Mouse (Mus musculus) CD4-positive, CD25-positive, alpha-beta regulatory T cell, adult 4 months (primary cell): ENCODE results near the gene Rab13. TPM values are rescaled to one million over a fixed set of nuclear protein-coding genes. Genes with fewer than 3 reads are reported as not detected.
"Not testable (repeated sequence)": the region's sequence is repeated elsewhere in the genome, so short reads cannot be mapped to it uniquely, and the experiment has no call there.

Source experiments
- ATAC-seq: one replicate; pipeline ENCODE4 v1.8.0; 2017
- polyA plus RNA-seq, 2 experiments: library from polyadenylated mRNA; unstranded; fragments of 100-300 nt; shearing (Covaris generic); gene quantifications; one replicate each; pipeline ENCODE4 v1.2.1; 2017

Rab13 gene
- polyA plus RNA-seq, 2 experiments from 2014 or later: 0.58 TPM; not detected in 1

DNA sequence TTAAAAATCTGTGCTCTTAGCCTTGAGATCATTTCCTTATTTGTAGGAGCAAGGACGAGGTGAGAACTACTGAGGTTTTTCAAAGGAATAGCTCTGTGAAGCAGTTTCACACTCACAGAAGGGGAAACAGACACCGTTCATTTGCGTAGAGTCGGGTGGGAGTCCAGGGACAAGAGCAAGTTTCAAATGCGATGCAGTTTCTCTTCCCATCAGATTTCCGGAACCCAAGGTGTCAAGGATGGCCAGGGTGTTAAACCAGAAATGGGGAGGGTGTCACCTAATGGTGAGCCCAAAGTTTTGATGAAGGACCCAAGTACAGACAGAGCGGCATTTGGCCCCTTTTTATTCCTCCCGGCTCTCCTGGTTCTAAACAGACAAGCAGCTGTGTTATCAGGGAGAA, 17.6 kb downstream of the Rab13 start:
- no peak for ATAC-seq

DNA sequence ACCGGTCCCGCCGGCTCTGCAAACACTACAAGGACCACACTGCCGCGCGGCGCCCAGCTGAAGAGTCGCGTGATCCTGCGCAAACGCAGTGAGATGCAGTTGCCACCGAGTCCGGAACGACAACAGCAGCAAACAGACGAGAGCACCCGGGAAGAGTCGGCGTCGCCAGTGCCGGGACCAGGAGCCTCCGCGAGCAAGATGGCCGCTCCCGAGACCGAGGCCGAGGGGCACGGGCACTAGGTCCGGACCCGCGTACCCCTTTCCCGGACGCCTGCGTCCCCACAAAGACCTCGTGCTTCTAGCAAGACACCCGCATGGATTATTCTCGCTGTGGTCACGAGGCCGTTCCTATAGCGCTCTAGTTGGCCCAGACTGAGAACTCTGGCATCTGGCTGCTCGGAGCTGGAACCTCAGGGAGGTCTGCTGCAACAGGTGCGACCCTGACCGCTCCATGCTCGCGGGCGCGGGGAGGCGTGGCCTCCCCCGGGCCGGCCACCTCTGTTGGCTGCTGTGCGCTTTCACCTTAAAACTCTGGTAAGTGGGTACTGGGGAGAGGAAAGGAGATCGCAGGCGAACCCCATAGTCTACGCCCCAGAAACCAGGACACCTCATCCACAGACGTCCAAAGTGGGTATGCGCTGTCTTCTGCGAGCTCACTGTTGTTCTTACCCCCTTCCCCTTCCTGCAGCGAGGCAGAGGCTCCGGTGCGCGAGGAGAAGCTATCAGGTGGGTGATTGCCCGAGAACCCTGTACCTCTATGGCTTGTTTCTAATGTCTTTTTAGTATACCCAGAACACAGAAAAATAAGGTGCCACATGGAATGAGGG, 18.2 kb downstream of the Rab13 start, which contains the start of gene Jtb:
Gene Jtb, plus strand, starts transcription at position 91 of the 827 bp plus-strand sequence.
- peak; percentile 98 for ATAC-seq

DNA sequence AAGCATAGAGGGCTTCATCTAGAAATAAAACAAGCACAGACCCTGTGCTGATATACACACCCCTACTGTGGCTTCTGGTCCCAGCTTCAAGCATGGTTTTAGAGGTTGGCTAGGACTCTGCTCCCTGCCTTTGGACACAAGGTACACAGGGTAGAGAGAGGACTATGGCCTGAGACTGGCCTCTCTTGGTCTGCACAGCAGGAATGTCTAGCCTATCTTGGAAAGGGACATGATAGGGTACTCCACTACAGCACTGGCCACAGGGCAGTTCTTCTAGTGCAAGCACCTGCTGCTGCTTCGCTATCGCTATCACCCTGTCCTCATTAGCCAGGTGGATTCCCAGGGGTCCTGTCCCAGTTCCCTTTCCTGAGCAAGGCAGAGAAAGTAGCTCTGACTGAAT, 27.8 kb downstream of the Rab13 start:
- no peak for ATAC-seq

DNA sequence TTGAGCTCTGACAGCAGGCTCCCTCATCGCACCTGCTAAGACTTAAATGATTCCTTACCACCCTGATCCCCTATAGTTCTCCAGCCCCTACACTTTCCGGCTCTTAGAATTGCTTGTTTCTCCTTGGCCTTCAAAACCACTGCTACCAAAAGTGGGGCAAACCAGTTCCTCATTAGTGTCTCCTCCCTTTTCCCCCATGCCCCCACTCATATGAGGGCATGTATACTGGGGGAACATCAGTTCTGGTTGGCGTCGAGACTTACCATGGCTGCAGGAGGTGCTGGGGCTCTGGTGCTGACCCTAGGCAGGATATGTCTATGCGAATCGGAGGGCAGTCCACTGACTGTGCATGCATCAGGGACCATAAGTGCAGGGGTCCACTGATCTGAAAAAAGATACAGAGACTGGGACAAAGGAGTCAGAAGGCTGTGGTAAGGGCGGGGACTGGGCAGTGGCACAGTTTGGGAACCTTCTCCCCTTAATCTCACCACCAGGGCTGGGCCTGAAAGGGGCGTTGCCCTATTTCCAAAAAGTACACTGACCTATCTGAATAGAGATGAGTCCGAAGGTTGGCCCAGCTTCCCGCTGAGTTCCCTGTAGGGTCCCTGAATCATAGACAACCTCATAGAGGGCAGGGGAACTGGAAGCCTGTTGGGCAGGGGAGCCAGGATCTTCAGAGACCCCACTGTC, 28.3 kb downstream of the Rab13 start:
- no peak for ATAC-seq

DNA sequence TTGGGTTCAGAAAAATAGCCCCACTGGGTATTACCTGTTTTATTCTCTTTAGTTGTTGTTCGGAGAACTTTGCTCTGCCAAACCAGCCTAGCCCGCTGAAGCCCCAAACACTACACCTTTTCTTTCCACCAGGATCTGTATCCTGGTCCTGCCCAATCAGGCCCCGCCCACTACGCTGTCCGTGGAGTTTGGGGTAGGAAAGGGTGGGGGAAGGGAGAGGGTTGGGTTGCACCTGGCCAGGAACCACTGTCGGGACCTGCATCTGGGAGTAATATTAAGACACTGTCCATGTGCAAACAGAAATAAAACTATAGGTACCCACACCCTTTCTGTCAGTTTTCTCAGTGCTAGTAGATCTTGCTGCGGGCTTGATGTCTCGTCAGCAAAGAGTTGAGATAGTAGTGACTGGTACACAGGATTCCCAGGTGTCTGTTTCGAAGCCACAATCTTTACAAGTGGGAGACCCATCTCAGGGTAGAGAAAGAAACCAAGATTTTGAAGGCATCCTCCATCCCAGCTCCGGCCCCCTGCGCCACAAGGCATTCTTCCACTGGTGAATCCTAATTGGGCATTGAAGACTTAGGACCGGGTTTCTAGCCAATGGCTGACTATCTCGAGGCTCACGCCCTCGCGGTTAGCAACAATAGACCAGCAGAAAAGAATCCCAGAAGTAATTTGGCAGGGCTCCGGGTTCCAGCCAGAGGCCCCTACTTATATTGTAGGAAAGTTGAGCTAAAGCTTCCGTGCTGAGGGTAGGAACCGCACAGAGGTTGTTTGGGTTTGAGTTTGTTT, 29.7 kb downstream of the Rab13 start, which contains the start of gene Creb3l4:
Gene Creb3l4, minus strand, starts transcription at position 529 of the 792 bp plus-strand sequence.
- ATAC-seq: no peak

DNA sequence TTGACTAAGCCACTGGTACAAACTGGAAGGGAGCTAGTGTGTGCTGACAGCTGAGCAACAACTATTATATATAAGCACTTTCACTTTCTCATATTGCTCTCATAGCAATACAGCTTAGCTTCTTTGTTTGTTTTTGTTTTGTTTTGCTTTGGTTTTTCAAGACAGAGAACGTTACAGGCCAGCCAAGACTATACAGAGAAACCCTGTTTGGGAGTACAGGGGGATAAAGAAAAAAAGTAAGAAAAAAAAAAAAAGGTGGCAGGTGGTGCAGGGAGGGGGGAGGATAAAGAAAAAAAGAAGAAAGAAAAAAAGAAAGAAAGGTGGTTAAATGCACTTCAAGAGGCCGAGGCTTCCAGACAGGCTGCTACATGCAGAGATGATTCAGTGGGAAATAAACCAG, 31.9 kb downstream of the Rab13 start:
- ATAC-seq: peak; percentile 62

DNA sequence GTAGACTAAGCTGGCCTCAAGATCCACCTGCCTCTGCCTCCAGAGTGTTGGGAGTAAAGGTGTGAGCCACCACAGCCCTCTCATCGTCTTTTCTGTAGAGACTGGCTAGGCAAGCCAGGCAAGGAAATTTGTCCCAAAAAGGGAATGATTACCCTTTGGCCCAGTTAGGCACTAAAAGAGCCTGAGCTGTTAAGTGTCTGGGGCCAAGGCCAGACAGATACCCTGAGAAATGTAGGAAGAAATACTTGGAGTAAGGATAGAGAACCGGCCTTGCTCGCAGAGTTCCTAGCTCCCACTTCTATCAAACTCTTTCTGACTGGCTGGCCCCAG, 34.1 kb downstream of the Rab13 start:
- peak; percentile 25 for ATAC-seq

DNA sequence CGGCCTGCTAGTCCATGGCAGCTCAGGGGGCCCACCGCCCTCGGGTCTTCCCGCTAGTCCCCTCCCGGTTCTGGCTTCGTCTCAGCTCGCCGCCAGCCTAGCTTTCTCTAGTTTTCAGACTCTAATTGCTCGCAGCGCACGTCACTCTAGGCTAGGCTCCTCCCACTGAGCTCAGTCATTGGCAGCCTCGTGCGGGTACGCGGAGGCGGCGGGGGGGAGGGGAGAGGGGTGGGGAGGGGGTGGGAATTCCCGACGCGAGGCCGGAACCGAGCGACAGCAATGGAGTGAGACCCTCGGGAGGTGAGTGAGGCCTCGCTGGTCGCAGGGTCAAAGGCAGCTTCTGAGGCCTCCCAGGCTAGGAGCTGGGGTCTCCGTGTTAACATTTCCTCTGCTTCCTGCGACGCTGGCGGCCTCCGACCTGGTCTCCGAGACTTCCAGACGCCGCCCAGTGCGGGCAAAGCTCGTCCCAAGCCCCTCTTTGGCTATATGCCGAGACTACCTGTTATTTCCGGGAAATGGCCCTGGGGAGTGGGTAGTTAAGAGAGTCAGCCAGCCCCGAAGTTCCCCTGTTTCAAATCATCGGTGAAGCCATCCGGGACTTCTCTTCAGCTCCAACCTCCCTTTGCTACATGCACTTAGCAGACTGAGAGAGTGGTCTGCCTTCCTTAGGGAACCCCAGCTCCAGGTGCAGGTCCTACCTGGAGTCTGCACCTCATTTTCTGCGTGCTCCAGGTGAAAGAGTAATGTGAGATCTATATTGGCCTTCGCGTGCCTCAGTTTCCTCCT, 34.7 kb downstream of the Rab13 start, which contains the start of gene Slc39a1:
Gene Slc39a1, plus strand, starts transcription at position 213 of the 786 bp plus-strand sequence.
- peak; percentile 93 for ATAC-seq

DNA sequence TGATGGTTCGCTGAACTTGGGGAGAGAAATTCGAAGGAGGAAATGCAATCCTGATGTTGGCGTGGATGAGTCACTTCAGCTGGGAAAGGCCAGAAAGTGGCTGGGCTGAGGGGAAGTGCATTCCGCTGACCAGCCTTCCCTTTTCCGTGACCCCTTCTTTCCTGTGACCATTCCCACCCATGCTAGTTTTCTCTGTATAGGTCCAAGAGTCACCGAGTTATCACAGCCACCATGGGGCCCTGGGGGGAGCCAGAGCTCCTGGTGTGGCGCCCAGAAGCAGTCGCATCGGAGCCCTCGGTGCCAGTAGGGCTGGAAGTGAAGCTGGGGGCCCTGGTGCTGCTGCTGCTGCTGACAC, 35.2 kb downstream of the Rab13 start:
- no peak for ATAC-seq

DNA sequence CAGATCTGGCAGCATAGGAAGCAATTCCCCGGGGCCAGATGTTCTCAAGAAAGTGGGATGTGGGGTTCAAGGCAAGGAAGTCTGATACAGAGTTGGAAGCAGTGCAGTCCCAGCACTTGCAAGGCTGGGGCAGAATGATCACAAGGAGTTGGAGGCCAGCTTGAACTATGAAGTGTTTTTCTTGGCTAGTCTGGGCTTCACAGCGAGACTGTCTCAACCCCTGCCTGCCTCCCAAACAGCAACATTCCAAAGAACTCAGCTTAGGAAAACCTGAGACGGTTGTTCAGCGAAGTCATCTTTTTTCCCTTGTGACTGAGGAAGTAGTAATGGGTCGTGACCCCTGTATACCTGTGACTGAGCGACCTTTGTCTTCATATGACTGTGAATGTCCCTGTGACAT, 37.3 kb downstream of the Rab13 start:
- ATAC-seq: no peak

DNA sequence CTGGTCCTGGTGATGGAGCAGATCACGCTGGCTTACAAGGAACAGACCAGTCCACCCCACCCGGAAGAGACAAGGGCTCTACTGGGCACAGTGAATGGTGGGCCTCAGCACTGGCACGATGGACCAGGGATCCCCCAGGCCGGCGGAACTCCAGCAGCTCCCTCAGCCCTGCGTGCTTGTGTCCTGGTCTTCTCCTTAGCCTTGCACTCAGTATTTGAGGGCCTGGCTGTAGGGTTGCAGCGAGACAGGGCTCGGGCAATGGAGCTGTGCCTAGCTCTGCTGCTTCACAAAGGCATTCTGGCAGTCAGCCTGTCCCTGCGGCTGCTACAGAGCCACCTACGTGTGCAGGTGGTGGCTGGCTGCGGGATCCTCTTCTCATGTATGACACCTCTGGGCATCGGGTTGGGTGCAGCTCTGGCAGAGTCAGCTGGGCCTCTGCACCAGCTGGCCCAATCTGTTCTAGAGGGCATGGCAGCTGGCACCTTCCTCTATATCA, 38.3 kb downstream of the Rab13 start:
- ATAC-seq: not testable (repeated sequence)

DNA sequence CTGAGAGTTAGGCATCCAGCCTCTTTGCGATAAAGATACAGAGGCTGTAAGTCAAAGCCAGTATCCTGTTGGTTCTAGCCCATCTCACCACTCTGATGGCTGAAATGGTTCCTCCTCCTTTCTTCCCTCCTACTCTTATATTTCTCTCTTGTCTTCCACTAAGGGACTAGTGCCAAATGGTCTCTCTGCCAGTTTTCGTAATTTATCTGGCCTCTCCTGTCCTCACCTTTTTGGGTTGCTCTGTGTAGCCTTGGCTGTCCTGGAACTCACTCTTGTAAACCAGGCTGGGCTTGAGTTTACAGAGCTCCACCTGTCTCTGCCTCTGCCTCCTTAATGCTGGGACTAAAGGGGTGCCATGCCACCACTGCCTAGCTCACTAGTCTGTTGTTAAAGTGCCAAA, 39.2 kb downstream of the Rab13 start:
- ATAC-seq: not testable (repeated sequence)

DNA sequence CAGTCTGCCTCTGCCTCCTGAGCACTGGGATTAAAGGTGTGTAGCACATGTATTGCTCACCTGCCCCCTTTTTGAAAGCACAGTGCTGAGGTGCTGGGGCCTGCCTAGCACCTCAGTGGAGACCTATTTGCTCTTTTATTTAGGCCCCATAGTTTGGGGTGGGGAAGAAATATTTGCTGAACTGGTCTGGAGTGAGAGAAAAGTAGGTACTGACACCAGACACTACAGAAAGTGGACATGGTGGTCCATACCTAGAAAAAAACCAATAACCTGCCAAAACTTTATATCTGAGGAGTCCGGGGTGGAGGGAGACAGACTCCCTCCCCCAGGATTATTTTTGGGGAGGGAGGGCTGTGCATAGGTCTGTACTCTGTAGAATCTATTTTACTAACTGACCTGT, 39.7 kb downstream of the Rab13 start:
- ATAC-seq: not testable (repeated sequence)

DNA sequence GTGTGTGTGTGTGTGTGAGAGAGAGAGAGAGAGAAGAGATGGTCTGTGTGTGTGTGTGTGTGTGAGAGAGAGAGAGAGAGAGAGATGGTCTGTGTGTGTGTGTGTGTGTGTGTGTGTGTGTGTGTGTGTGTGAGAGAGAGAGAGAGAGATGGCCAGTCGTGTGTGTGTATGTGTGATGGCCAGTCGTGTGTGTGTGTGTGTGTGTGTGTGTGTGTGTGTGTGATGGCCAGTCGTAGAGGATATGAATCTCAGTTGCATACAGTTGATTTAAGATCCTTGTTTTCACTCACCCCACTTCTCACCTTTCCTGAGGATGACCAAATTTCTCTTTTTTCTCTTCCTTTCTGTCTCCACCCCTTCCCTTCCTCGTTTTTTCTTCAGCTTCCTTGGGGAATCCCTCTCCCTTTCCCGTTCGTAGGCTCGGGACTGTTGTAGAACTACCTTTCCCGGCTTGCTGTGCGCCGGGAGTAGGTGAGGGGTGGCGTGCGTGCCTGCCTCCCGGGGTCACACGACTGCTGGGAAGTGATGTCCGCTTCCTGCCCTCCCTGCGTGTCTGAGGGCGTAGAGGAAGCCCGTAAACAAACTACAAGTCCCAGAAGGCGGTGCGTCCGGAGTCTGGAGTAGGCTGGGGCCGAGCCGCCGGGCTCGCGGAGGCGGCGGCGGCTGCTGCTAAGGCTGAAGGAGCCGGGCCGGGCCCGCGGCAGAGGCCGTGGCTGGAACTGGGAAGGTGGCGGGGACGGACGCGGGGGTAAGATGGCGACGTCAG, 40.3 kb downstream of the Rab13 start, which contains the start of gene Crtc2:
Gene Crtc2, plus strand, starts transcription at position 511 of the 766 bp plus-strand sequence.
- ATAC-seq: peak; percentile 98

DNA sequence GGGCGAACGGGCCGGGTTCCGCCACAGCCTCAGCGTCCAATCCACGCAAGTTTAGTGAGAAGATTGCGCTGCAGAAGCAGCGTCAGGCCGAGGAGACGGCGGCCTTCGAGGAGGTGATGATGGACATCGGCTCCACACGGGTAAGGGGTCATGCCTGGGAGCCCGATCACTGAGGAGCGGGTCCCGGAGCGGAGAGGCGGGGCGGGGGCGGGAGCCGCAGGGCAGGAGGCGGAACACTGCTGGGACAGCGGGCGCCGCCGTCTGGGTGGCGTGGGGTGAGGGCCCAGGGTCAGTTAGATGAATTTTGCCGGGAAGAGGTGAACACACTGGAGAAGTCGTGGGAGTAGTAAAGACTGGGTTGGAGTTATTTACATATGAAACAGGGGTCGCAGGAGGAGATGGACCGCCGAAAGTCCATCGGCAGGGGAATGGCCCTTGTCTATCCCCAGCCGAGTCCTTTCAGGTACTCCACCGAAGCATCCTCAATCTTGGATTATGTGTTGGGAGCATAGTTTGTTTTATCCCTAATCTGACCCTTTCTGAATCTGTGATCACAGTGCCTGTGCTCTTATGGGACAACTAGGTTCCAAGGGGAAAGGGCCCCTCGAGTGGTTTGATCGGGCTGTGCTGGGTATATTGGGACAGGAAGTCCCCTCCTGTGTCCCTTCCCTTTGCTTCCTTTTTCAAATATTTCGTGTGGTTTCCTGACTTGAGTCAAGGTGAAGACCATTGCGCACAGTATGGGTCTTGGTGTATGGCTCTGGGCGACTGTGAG, 41.1 kb downstream of the Rab13 start:
- ATAC-seq: peak; percentile 35

DNA sequence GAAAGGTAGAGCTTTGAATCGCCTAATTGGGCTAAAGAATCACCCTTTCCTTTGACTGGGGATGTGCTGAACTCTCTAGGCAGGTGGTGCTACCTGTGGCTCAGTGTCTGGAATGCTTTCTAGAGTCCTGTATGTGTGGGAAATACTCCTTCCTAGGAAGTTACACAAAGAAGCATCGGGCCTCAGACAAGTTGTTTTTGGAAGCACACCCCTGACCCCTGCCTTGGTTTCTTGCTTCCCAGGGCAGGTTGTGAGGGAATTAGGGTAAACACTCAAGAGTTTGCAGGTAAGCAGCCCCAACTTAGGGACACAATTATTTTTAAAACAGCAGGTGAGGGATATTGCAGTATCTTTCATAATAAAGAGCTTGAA, 41.7 kb downstream of the Rab13 start:
- ATAC-seq: no peak

DNA sequence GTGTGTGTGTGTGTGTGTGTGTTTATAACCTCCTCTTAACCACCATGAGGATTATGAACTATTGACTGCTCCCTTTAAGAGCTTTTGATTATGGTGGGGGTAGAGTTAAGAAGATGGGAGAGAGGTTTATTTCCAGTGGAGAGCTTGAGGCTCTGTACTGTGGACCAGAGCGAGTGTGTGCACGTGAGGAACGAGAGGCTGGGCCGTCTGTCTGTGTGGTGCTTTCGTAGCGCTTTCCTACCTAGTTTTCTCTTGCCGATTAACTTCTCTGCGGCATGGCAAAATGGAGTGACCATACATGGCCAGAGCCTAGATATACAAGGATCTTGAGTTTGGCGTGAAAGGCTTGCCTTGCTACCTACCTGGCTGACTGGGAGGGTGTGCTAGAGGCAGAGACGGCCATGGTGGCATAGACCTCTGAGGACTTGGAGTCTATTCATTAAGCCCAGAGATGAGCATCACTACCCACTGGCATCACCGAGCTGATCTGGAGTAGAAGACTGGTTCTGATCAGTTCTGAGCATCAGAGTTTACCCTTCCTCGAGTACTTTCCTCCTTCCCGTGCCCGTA, 42.4 kb downstream of the Rab13 start:
- ATAC-seq: no peak

DNA sequence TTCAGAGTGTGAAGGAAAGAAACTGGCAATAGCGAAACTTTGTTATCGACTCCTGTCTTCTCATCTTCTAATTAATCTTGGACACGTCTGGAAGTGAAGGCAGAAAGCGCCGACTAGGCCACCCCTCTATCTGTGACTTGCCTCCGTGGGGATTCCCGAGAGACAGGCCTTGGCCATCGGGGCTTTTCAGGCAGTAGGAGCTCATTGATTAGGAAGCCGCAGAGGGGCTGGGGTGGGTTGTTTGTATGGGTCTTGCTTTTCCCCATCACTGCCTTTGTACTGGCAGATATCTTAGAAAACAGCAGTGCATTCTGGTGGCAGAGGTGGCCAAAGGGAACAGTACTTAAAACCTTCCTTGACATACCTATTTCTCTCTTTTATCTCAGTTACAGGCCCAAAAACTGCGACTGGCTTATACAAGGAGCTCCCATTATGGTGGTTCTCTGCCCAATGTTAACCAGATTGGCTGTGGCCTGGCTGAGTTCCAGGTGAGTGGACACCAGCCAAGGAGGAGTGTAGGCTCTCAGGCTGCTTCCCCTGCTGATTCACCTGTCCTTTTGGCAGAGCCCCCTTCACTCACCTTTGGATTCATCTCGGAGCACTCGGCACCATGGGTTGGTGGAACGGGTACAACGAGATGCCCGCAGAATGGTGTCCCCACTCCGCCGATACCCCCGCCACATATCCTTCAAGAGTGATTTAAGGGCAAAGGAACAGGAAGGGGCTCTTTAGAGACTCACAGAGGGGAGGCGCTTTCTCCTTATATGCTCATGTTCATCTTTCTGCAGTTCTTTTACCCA, 43.4 kb downstream of the Rab13 start:
- no peak for ATAC-seq

DNA sequence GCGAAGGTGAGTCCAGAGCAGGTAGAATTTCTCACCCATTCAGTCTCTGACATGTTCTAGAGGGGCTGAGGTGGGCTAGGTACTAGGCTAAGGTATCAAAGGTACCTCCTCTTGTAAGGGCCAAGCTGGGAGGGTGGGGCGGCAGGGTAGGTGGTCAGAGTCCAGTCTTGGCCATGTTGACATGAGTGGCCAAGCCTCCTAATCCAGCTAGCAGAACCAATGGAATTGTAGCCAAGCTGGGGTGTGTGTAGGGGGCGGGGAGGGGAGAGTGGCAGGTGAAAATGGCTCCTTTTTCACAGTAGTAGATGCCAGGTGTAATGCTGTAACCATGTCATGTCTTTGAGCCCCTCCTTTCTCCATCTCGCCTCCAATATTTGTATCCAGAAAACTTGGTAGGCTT, 45.0 kb downstream of the Rab13 start:
- ATAC-seq: no peak
